Mouse (Mus musculus): ENCODE data around the gene Cd40lg.

Cd40lg gene

GRCm38 (mm10) chrX:57211876-57212275 is at the start of gene Cd40lg:
Gene Cd40lg (plus strand): TSS chrX:57212143.
- no peak for DNase-seq (ENCODE audit: extremely low spot score, low spot score)

- no peak for DNase-seq (ENCODE audit: extremely low spot score, low spot score)
Observed at GRCm38 (mm10) chrX:57166549-57166948, 45.4 kb upstream of the Cd40lg start.

- DNase-seq (ENCODE audit: extremely low spot score, low spot score) = no peak
Observed at GRCm38 (mm10) chrX:57171269-57171668, 40.7 kb upstream of the Cd40lg start.

- no peak for DNase-seq (ENCODE audit: extremely low spot score, low spot score)
Observed at GRCm38 (mm10) chrX:57177225-57177779, 34.6 kb upstream of the Cd40lg start.

GRCm38 (mm10) chrX:57182470-57182869 is 29.5 kb upstream of the Cd40lg start:
- no peak for DNase-seq (ENCODE audit: extremely low spot score, low spot score)

GRCm38 (mm10) chrX:57183359-57183758 is 28.6 kb upstream of the Cd40lg start:
- no peak for DNase-seq (ENCODE audit: extremely low spot score, low spot score)

GRCm38 (mm10) chrX:57187301-57187700 is 24.6 kb upstream of the Cd40lg start:
- DNase-seq (ENCODE audit: extremely low spot score, low spot score) = no peak

- DNase-seq (ENCODE audit: extremely low spot score, low spot score) = no peak
Observed at GRCm38 (mm10) chrX:57189335-57189734, 22.6 kb upstream of the Cd40lg start.

- no peak for DNase-seq (ENCODE audit: extremely low spot score, low spot score)
Observed at GRCm38 (mm10) chrX:57196319-57196718, 15.6 kb upstream of the Cd40lg start.

- DNase-seq (ENCODE audit: extremely low spot score, low spot score) = no peak
Observed at GRCm38 (mm10) chrX:57198036-57198435, 13.9 kb upstream of the Cd40lg start.

- DNase-seq (ENCODE audit: extremely low spot score, low spot score) = no peak
Observed at GRCm38 (mm10) chrX:57200397-57200796, 11.5 kb upstream of the Cd40lg start.

- DNase-seq (ENCODE audit: extremely low spot score, low spot score) = no peak
Observed at GRCm38 (mm10) chrX:57210591-57210990, 1.4 kb upstream of the Cd40lg start.

GRCm38 (mm10) chrX:57212862-57213261 is 919 bp downstream of the Cd40lg start:
- no peak for DNase-seq (ENCODE audit: extremely low spot score, low spot score)

- no peak for DNase-seq (ENCODE audit: extremely low spot score, low spot score)
Observed at GRCm38 (mm10) chrX:57215495-57215894, 3.6 kb downstream of the Cd40lg start.

GRCm38 (mm10) chrX:57216271-57216670 is 4.3 kb downstream of the Cd40lg start:
- DNase-seq (ENCODE audit: extremely low spot score, low spot score) = no peak

- DNase-seq (ENCODE audit: extremely low spot score, low spot score) = no peak
Observed at GRCm38 (mm10) chrX:57219563-57219962, 7.6 kb downstream of the Cd40lg start.

- no peak for DNase-seq (ENCODE audit: extremely low spot score, low spot score)
Observed at GRCm38 (mm10) chrX:57221881-57222280, 9.9 kb downstream of the Cd40lg start.

GRCm38 (mm10) chrX:57223301-57223700 is 11.4 kb downstream of the Cd40lg start:
- DNase-seq (ENCODE audit: extremely low spot score, low spot score) = no peak

GRCm38 (mm10) chrX:57228178-57228577 is 16.2 kb downstream of the Cd40lg start:
- DNase-seq (ENCODE audit: extremely low spot score, low spot score) = no peak

GRCm38 (mm10) chrX:57233596-57233995 is 21.7 kb downstream of the Cd40lg start:
- no peak for DNase-seq (ENCODE audit: extremely low spot score, low spot score)

GRCm38 (mm10) chrX:57235982-57236381 is 24.0 kb downstream of the Cd40lg start:
- DNase-seq (ENCODE audit: extremely low spot score, low spot score) = no peak

- no peak for DNase-seq (ENCODE audit: extremely low spot score, low spot score)
Observed at GRCm38 (mm10) chrX:57238572-57238971, 26.6 kb downstream of the Cd40lg start.

GRCm38 (mm10) chrX:57253329-57254055 is 41.5 kb downstream of the Cd40lg start:
- no peak for DNase-seq (ENCODE audit: extremely low spot score, low spot score)
